Mouse (Mus musculus): ENCODE data around the gene Rps8. TPM values are rescaled to one million over a fixed set of nuclear protein-coding genes. Genes with fewer than 3 reads are reported as not detected.

The Rps8 gene
- total RNA-seq, 1 experiment from 2014 or later = 2,027 TPM

GRCm38 (mm10) chr4:117131890-117132793, 23.9 kb downstream of the Rps8 start:
- no peak for ATAC-seq (replicated peaks in 1 of 2; ENCODE audit: insufficient read depth in 1 of 2, low FRiP score in 2 of 2, low TSS enrichment in 1 of 2, low read depth in 1 of 2, poor library complexity in 2 of 2, severe bottlenecking in 2 of 2)

GRCm38 (mm10) chr4:117131198-117131597, 24.8 kb downstream of the Rps8 start:
- ATAC-seq (replicated peaks in 1 of 2; ENCODE audit: insufficient read depth in 1 of 2, low FRiP score in 2 of 2, low TSS enrichment in 1 of 2, low read depth in 1 of 2, poor library complexity in 2 of 2, severe bottlenecking in 2 of 2) = no peak

GRCm38 (mm10) chr4:117130790-117131189, 25.3 kb downstream of the Rps8 start:
- no peak for ATAC-seq (replicated peaks in 1 of 2; ENCODE audit: insufficient read depth in 1 of 2, low FRiP score in 2 of 2, low TSS enrichment in 1 of 2, low read depth in 1 of 2, poor library complexity in 2 of 2, severe bottlenecking in 2 of 2)

GRCm38 (mm10) chr4:117127991-117128686, 27.9 kb downstream of the Rps8 start:
- ATAC-seq (replicated peaks in 1 of 2; ENCODE audit: insufficient read depth in 1 of 2, low FRiP score in 2 of 2, low TSS enrichment in 1 of 2, low read depth in 1 of 2, poor library complexity in 2 of 2, severe bottlenecking in 2 of 2) = no peak

GRCm38 (mm10) chr4:117126675-117127290, 29.3 kb downstream of the Rps8 start, which contains the start of gene Tctex1d4:
Gene Tctex1d4 (plus strand): TSS chr4:117126794.
- peak; percentile 9 to 20; a peak in 1 of 4 replicates for ATAC-seq (replicated peaks in 1 of 2; ENCODE audit: insufficient read depth in 1 of 2, low FRiP score in 2 of 2, low TSS enrichment in 1 of 2, low read depth in 1 of 2, poor library complexity in 2 of 2, severe bottlenecking in 2 of 2)

- ATAC-seq (replicated peaks in 1 of 2; ENCODE audit: insufficient read depth in 1 of 2, low FRiP score in 2 of 2, low TSS enrichment in 1 of 2, low read depth in 1 of 2, poor library complexity in 2 of 2, severe bottlenecking in 2 of 2) = peak; percentile 51 to 59
Measured at GRCm38 (mm10) chr4:117125910-117126674, 30.0 kb downstream of the Rps8 start.

GRCm38 (mm10) chr4:117125348-117125909, 30.6 kb downstream of the Rps8 start, which contains the start of gene Btbd19:
Gene Btbd19 (minus strand): TSS chr4:117125725.
- no peak for ATAC-seq (replicated peaks in 1 of 2; ENCODE audit: insufficient read depth in 1 of 2, low FRiP score in 2 of 2, low TSS enrichment in 1 of 2, low read depth in 1 of 2, poor library complexity in 2 of 2, severe bottlenecking in 2 of 2)

- ATAC-seq (replicated peaks in 1 of 2; ENCODE audit: insufficient read depth in 1 of 2, low FRiP score in 2 of 2, low TSS enrichment in 1 of 2, low read depth in 1 of 2, poor library complexity in 2 of 2, severe bottlenecking in 2 of 2) = peak; percentile 6 to 22; a peak in 1 of 4 replicates
Measured at GRCm38 (mm10) chr4:117124518-117125347, 31.3 kb downstream of the Rps8 start.

- no peak for ATAC-seq (replicated peaks in 1 of 2; ENCODE audit: insufficient read depth in 1 of 2, low FRiP score in 2 of 2, low TSS enrichment in 1 of 2, low read depth in 1 of 2, poor library complexity in 2 of 2, severe bottlenecking in 2 of 2)
Measured at GRCm38 (mm10) chr4:117124218-117124517, 31.9 kb downstream of the Rps8 start.

- no peak for ATAC-seq (replicated peaks in 1 of 2; ENCODE audit: insufficient read depth in 1 of 2, low FRiP score in 2 of 2, low TSS enrichment in 1 of 2, low read depth in 1 of 2, poor library complexity in 2 of 2, severe bottlenecking in 2 of 2)
Measured at GRCm38 (mm10) chr4:117123546-117124217, 32.4 kb downstream of the Rps8 start.

- ATAC-seq (replicated peaks in 1 of 2; ENCODE audit: insufficient read depth in 1 of 2, low FRiP score in 2 of 2, low TSS enrichment in 1 of 2, low read depth in 1 of 2, poor library complexity in 2 of 2, severe bottlenecking in 2 of 2) = no peak
Measured at GRCm38 (mm10) chr4:117122209-117122608, 33.8 kb downstream of the Rps8 start.

- peak; percentile 66 to 79 for ATAC-seq (replicated peaks in 1 of 2; ENCODE audit: insufficient read depth in 1 of 2, low FRiP score in 2 of 2, low TSS enrichment in 1 of 2, low read depth in 1 of 2, poor library complexity in 2 of 2, severe bottlenecking in 2 of 2)
Measured at GRCm38 (mm10) chr4:117120445-117121414, 35.3 kb downstream of the Rps8 start.

- no peak for ATAC-seq (replicated peaks in 1 of 2; ENCODE audit: insufficient read depth in 1 of 2, low FRiP score in 2 of 2, low TSS enrichment in 1 of 2, low read depth in 1 of 2, poor library complexity in 2 of 2, severe bottlenecking in 2 of 2)
Measured at GRCm38 (mm10) chr4:117120052-117120444, 36.0 kb downstream of the Rps8 start.

- no peak for ATAC-seq (replicated peaks in 1 of 2; ENCODE audit: insufficient read depth in 1 of 2, low FRiP score in 2 of 2, low TSS enrichment in 1 of 2, low read depth in 1 of 2, poor library complexity in 2 of 2, severe bottlenecking in 2 of 2)
Measured at GRCm38 (mm10) chr4:117119636-117120035, 36.4 kb downstream of the Rps8 start.

GRCm38 (mm10) chr4:117117931-117118330, 38.1 kb downstream of the Rps8 start:
- no peak; a peak in 1 of 4 replicates for ATAC-seq (replicated peaks in 1 of 2; ENCODE audit: insufficient read depth in 1 of 2, low FRiP score in 2 of 2, low TSS enrichment in 1 of 2, low read depth in 1 of 2, poor library complexity in 2 of 2, severe bottlenecking in 2 of 2)

Data from hematopoietic stem cell, adult 5-6 weeks (primary cell).